Mouse (Mus musculus) adrenal gland, adult 2 months (tissue): ENCODE measurements around the gene Bdh2. TPM values are rescaled to one million over a fixed set of nuclear protein-coding genes. Genes with fewer than 3 reads are reported as not detected.

Experiments used
- DNase-seq: peaks from one replicate; pipeline ENCODE4 v3.0.0; 2021
- polyA plus RNA-seq: library from polyadenylated mRNA; depleted of rRNA; stranded (reverse); fragments of >200 nt; gene quantifications from 2 replicates; pipeline ENCODE4 v1.2.3, GENCODE M21; 2012
- total RNA-seq, 2 experiments: library from RNA; stranded (reverse); gene quantifications; 2 replicates each; pipeline ENCODE4 v1.2.3; 2021

Bdh2 gene
- total and polyA plus RNA-seq, 3 experiments, result 0.19 to 4.1 (median 1.3) TPM

DNA sequence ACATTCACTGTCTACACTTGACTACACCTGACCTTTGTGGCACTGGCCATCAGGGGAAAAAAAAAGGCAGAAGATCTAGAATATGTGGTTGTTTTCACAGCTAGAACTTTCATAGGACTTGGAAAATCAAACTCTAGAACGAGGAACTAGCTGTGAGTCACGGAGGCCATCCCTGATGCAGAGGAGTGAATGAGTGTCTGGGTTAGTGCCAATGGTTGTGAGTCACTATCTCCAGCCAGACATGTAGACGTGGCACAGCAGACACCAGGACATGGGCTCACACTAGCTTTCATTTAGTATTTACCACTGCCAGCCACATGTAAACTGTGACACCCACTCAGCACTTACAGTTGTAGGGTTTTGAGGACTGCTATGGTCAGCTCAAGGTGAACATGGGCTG lies 17.5 kb downstream of the Bdh2 start:
- peak; percentile 89 for DNase-seq

- DNase-seq, result no peak
Observed at GRCm38 (mm10) chr3:135300081-135300480, 19.1 kb downstream of the Bdh2 start.

- DNase-seq, result no peak
Observed at GRCm38 (mm10) chr3:135304060-135304459, 23.0 kb downstream of the Bdh2 start.

GRCm38 (mm10) chr3:135304566-135304965 lies 23.5 kb downstream of the Bdh2 start:
- no peak for DNase-seq

DNA sequence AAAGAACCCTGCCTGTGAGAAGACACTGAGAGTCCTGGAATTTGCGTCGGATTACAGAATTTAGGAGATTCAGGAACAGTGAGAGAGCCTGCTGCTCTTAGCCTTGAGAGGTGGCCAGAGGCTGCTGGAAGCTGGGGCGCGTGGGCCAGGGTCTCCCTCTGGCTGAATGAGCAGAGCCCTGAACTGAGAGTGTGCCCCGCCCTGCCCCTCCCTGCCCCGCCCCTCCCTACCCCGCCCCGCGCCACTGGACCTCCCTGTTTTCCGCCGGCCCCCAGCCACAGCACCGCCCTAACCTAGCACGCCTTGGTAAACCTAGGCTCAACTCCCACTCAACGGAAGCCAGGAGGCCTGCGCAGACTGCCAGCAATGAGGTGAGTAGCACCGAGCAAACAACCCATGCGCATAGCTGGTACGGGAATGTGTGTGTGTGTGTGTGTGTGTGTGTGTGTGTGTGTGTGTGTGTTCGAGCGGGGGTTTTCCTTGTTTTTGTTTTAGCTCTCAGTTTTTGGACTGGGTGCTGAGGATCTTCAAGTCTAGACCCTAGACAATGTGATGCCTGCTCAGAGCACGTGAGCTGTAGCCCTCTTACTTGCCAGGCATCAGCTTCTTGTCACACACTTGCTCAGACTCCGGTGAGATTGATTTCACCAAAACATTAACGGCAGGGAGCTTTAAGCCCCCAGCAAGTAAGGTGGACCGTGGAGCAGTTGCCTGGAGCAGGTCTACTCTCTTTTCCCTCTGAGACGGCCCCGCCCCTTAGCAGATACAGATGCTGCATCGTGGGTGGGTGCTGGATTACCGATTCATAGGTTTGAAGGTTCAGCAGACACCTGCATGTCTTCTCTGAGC lies 26.6 kb downstream of the Bdh2 start, which contains the start of gene Slc9b2:
Gene Slc9b2 (plus strand): TSS at position 290 of the 849 bp plus-strand sequence.
- DNase-seq, result peak; percentile 25

- DNase-seq, result no peak
Observed at GRCm38 (mm10) chr3:135312916-135313491, 32.0 kb downstream of the Bdh2 start.

DNA sequence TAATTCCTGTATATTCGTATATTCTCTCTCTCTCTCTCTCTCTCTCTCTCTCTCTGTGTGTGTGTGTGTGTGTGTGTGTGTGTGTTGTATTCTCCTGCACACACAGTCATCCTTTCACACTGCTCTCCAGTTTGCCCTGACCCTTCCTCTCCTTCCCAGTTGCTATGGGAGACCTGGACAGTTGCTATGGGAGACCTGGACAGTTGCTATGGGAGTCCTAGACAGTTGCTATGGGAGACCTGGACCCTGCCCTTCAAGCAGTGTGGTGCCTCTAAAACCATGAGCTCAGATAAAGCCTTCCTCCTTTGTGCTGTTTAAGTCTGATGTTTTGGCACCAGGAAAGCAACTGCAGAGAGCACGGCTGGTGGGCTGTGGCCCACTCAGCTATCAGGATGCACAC lies 32.7 kb downstream of the Bdh2 start:
- DNase-seq, result no peak

DNA sequence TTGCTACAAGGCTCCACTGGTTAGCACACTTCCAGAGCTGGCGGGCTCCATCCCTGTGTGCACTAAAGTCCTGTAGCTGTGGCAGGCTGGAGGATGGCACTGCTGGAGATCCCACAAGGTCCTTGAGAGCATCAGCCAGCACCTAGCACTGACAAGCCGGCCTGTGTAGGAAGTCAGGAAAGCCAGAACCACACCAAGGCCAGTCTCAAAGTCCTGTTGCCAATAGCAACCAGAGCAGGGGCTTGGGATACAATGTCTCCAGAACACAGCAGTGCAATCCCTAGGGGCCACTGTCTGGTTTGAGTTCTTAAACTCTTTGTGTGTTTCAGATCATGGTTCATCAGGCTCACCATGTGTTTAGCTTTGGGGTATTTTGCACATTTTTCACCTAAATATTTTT lies 33.8 kb downstream of the Bdh2 start:
- DNase-seq, result no peak

GRCm38 (mm10) chr3:135315720-135316425 lies 34.9 kb downstream of the Bdh2 start:
- no peak for DNase-seq

DNA sequence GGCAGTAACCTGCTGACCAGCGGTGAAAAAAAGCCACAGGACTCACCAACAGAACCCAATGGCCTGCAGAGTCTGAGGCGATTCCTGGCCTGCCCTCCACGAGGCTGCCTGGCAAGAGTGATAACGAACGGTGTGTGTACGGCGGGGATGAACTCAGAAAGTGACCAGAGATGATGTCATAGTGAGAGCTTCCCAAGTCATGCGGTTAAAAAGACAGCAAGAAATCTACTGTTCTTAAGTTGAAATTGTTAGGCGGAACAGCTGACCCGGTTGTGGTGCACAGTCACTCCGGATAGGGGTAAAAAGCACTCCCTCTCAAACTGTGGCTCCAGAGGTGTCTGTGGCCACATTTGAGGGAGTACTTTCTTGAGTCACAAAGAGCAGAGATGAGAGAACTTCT lies 37.3 kb downstream of the Bdh2 start:
- no peak for DNase-seq

- DNase-seq, result no peak
Observed at GRCm38 (mm10) chr3:135324354-135324753, 43.3 kb downstream of the Bdh2 start.

DNA sequence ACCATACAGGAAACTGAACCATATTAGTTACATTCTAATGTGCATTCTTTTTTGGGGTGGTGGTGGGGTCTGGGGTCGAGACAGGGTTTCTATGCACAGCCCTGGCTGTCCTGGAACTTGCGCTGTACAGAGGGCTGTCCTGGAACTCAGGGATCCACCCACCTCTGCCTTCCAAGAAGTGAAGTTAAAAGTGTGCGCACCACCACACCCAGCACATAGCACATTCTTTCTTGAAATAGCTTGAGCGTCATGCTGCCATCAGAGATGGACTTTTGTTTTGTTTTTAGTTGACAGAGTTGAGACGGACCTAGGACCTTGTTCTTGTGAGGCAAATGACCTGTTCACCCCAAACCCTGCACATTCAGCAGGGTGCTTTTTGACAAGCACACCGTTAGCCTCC lies 46.2 kb downstream of the Bdh2 start:
- no peak for DNase-seq

GRCm38 (mm10) chr3:135327601-135328000 lies 46.6 kb downstream of the Bdh2 start:
- no peak for DNase-seq

DNA sequence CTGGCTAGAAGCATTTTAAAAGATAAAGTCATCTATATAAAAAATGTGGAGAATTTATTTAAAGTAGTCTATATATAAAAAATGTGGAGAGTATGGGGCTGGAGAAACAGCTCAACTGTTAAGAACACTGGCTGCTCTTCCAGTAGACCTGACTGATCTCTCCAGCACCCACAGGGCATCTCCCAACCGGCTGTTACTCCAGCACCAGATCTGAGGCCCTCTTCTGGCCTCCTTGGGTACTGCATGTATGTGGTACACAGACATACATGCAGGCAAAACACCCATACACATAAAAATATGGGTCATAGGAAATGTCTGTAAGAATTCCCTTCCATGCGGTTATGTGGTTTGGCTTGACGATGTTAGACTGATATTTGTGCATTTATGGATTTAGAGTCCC lies 47.5 kb downstream of the Bdh2 start:
- peak; percentile 59 for DNase-seq

DNA sequence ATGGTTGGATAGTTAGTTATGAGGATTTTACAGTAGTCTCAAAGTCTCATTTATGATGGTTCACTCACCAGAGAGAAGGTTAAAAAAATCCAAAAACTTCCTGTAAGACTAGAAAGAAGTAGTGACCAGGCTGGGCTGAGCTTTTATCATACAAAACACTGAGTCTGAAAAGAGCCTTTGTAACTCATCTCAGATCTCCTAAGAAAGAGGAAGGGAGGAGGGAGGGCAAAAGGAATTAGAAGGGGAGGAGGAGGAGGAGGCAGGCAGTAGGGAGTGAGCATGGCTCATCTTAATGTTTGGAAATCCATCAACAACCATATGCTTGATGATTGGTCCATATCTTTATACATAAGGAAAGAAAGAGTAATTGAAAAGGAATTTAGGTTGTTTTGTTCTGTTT lies 51.7 kb downstream of the Bdh2 start:
- DNase-seq, result no peak

DNA sequence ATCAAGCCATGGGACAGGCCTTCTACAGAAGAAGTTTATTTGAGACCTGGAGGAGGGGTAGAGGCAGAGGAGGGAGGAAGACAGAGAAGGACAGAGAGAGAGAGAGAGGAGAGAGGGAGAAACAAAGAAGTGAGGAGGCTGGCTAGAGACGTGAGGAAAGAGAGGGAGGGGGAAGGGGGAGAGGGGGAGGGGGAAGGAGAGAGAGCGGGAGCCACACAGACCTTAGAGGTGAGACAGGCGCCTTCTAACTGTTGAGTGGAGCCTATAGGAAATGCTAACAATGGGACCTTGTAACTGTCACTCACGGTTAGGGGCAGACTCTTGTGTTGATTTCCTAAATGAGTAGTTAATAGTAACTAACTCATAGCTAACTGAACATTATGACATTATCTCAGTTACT lies 52.7 kb downstream of the Bdh2 start:
- no peak for DNase-seq

- no peak for DNase-seq
Observed at GRCm38 (mm10) chr3:135347739-135348264, 66.8 kb downstream of the Bdh2 start, which contains the start of gene Slc9b1. Slc9b1 (plus strand) TSS chr3:135348029.

DNA sequence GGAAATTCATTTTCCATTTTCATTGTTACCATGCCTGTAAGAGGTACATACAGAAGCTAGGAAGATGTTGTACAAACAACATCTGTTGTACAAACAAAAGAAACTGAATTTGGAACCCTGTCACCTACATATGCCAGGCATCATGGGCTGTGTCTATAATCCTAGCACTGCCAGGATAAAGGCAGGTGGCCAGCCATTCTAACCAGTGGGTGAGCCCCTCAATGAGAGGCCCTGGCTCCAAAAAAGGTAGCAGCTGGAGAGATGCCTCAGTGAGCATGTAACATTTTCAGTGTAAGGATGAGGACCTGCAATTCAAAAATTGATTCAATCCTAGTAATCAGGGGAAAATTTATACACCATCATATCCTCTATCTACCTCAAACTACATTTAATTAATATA lies 68.0 kb downstream of the Bdh2 start:
- no peak for DNase-seq

DNA sequence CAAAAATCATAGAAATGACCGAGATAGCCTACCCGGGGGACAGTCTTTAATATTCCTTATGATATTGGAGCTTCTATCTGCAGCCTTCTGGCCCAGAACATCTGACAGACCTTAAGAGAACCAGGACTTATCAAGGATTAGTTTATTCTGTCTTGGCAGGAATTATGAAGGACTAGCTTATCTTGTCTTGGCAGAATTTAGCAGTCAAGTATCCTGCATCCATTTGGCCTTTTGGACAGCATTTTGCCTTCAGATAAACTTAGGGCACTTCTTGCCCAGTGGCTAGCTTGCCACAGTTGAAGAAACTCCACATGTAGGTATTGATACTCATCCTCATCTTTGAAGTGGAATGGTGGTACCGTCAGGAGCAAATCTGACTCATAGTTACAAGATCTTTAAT lies 70.8 kb downstream of the Bdh2 start:
- DNase-seq, result no peak
